Mouse (Mus musculus) kidney, postnatal 14 days (tissue): Measurements from ENCODE around the gene AI597479.

Experiments
- DNase-seq: peaks from one replicate; pipeline ENCODE4 v3.0.0; 2022; ENCODE audit warnings: mixed read lengths

The AI597479 gene

GRCm38 (mm10) chr1:43098031-43098984, at the start of gene AI597479, which contains the start of gene Tgfbrap1:
TSS of gene AI597479 (plus strand) at chr1:43098710.
TSS of gene Tgfbrap1 (minus strand) at chr1:43098637.
- peak; percentile 94 for DNase-seq

GRCm38 (mm10) chr1:43051903-43052302, 46.6 kb upstream of the AI597479 start:
- peak; percentile 19 for DNase-seq

- DNase-seq: peak; percentile 73
Measured at GRCm38 (mm10) chr1:43065615-43066310, 32.7 kb upstream of the AI597479 start.

- no peak for DNase-seq
Measured at GRCm38 (mm10) chr1:43066573-43066972, 31.9 kb upstream of the AI597479 start.

- no peak for DNase-seq
Measured at GRCm38 (mm10) chr1:43067551-43067950, 31.0 kb upstream of the AI597479 start.

- no peak for DNase-seq
Measured at GRCm38 (mm10) chr1:43070726-43071125, 27.8 kb upstream of the AI597479 start.

- DNase-seq: no peak
Measured at GRCm38 (mm10) chr1:43072028-43072427, 26.5 kb upstream of the AI597479 start.

- no peak for DNase-seq
Measured at GRCm38 (mm10) chr1:43072561-43072960, 25.9 kb upstream of the AI597479 start.

- no peak for DNase-seq
Measured at GRCm38 (mm10) chr1:43074791-43075190, 23.7 kb upstream of the AI597479 start.

- DNase-seq: no peak
Measured at GRCm38 (mm10) chr1:43078124-43078523, 20.4 kb upstream of the AI597479 start.

- DNase-seq: no peak
Measured at GRCm38 (mm10) chr1:43082946-43083345, 15.6 kb upstream of the AI597479 start.

GRCm38 (mm10) chr1:43090418-43090817, 8.1 kb upstream of the AI597479 start:
- no peak for DNase-seq

- no peak for DNase-seq
Measured at GRCm38 (mm10) chr1:43091306-43092055, 7.0 kb upstream of the AI597479 start.

GRCm38 (mm10) chr1:43092056-43093015, 6.2 kb upstream of the AI597479 start:
- peak; percentile 83 for DNase-seq

- no peak for DNase-seq
Measured at GRCm38 (mm10) chr1:43094206-43094605, 4.3 kb upstream of the AI597479 start.

GRCm38 (mm10) chr1:43108729-43109128, 10.2 kb downstream of the AI597479 start:
- DNase-seq: no peak

- DNase-seq: peak; percentile 56
Measured at GRCm38 (mm10) chr1:43110556-43110955, 12.0 kb downstream of the AI597479 start.

GRCm38 (mm10) chr1:43112882-43113281, 14.4 kb downstream of the AI597479 start:
- peak; percentile 79 for DNase-seq

GRCm38 (mm10) chr1:43117435-43117834, 18.9 kb downstream of the AI597479 start:
- peak; percentile 62 for DNase-seq

GRCm38 (mm10) chr1:43120950-43121349, 22.4 kb downstream of the AI597479 start:
- DNase-seq: no peak

- DNase-seq: no peak
Measured at GRCm38 (mm10) chr1:43122616-43123015, 24.1 kb downstream of the AI597479 start.

GRCm38 (mm10) chr1:43124726-43125125, 26.2 kb downstream of the AI597479 start:
- DNase-seq: no peak
